Mouse (Mus musculus): ENCODE data around the gene Mpp3. TPM values are rescaled to one million over a fixed set of nuclear protein-coding genes. Genes with fewer than 3 reads are reported as not detected.
"Not testable (repeated sequence)": the region's sequence is repeated elsewhere in the genome, so short reads cannot be mapped to it uniquely, and the experiment has no call there.

Mpp3 gene
- polyA plus RNA-seq, 1 experiment from 2014 or later = 56.2 TPM

- Histone ChIP-seq H3K4me2 (no peak overlapping the region), H3K27me3 (no peaks in the 10 kb centered on the region), H3K36me3 (peaks cover 41% of the 10 kb centered on the region), H3K4me3 (no peak overlapping the region), H3K9me3 (no peaks in the 10 kb centered on the region), H3K27ac (replicated peaks) (no peak overlapping the region), H3K9ac (no peak overlapping the region), H3K4me1 (replicated peaks) (peaks cover 20% of the 10 kb centered on the region)
- WGBS = 67% methylated on average over 5 of the region's 5 CpGs
- no peak for ATAC-seq (ENCODE audit: low FRiP score, low read depth)
Measured at GRCm38 (mm10) chr11:102006688-102007087, 21.6 kb downstream of the Mpp3 start.

DNA sequence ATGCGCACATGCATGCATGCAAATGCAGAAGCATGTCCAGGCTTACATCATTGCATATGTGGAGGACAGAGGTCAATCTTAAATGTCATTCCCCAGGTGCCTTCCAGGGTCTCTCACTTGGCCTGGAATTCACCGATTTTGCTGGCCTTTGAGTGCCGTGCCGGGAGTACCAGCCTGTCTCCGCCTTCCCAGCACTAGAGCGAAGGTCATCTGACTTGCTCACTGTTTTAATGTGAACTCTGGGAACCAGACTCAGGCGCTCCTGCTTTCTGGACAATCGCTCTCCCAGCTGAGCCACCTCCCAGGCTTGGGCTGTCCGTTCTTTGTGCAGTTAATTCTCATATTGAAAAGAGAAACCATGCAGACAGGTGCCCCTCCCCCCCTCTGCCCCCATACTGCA is 22.0 kb downstream of the Mpp3 start:
- H3K27ac ChIP-seq (replicated peaks) = no peak overlapping the region
- no peaks in the 10 kb centered on the region for H3K27me3 ChIP-seq
- H3K9ac ChIP-seq = no peak overlapping the region
- no peak overlapping the region for H3K4me3 ChIP-seq
- H3K36me3 ChIP-seq = peaks cover 37% of the 10 kb centered on the region
- H3K4me2 ChIP-seq = no peak overlapping the region
- ATAC-seq (ENCODE audit: low FRiP score, low read depth) = no peak
- no peaks in the 10 kb centered on the region for H3K9me3 ChIP-seq
- H3K4me1 ChIP-seq (replicated peaks) = peaks cover 20% of the 10 kb centered on the region
- WGBS = 50% methylated on average over 9 of the region's 9 CpGs

DNA sequence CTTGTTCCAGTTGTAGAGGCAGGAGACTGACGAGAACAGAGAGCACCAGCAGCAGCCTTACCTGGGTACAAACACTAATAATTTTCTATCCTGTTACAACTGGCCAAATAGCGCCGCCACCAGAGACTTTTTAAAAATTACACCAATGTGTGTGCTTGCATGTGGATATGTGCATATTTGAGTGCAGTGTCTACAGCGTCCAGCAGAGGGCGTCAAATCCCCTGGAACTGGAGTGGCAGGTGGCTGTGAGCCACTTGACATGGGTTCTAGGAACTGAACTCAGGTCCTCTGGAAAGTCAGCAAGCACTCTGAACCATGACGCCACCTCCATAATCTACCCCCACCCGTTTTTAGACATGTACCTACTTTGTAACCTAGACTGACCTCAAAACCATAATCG is 24.0 kb downstream of the Mpp3 start:
- Histone ChIP-seq H3K4me2 (no peak overlapping the region), H3K4me1 (replicated peaks) (peaks cover 1% of the 10 kb centered on the region), H3K9ac (no peak overlapping the region), H3K27ac (replicated peaks) (no peak overlapping the region), H3K9me3 (no peaks in the 10 kb centered on the region), H3K27me3 (no peaks in the 10 kb centered on the region), H3K4me3 (no peak overlapping the region), H3K36me3 (peaks cover 32% of the 10 kb centered on the region)
- ATAC-seq (ENCODE audit: low FRiP score, low read depth) = no peak
- 92% methylated on average over 8 of the region's 8 CpGs for WGBS

DNA sequence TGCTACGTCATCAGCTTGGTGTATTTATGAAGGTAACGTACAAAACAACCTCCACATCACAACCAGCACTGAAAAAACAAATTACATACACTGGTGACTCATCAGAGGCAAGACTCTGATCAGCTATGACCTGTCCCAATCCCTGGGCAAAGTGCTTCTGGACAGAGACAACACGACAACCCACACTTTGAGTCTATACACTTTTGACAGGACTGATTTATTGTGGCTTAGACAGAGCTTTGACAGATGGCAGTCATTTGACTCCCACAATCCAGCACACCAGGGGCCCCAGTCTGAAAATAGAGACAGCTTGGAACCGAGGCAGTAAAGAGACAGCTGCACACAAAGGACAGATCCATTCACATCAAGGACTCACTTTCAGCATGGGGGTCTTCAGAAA is 28.8 kb downstream of the Mpp3 start:
- no peak overlapping the region for H3K27ac ChIP-seq (replicated peaks)
- no peak overlapping the region for H3K9ac ChIP-seq
- no peaks in the 10 kb centered on the region for H3K27me3 ChIP-seq
- no peak overlapping the region for H3K4me2 ChIP-seq
- peaks cover 12% of the 10 kb centered on the region for H3K36me3 ChIP-seq
- ATAC-seq (ENCODE audit: low FRiP score, low read depth) = no peak
- H3K9me3 ChIP-seq = no peaks in the 10 kb centered on the region
- 47% methylated on average over 4 of the region's 4 CpGs for WGBS
- no peaks in the 10 kb centered on the region for H3K4me1 ChIP-seq (replicated peaks)
- no peak overlapping the region for H3K4me3 ChIP-seq

DNA sequence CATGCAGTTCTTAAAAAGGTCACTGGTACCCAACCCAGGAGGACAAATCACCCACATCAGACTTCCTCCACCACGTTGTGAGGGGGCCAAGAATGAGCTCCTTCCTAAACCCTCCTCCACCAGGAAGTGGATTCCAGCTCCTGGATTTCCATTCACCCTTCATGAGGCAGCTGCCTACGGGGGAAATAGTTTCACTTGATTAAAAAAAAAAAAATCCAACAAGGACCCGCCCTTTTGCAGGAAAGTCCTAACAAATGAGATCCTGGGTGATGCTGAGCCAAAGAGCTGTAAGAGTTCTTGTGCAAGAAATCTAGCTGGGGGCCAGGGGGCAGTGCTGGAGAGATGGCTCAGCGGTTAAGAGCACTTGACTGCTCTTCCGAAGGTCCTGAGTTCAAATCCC is 30.0 kb downstream of the Mpp3 start:
- no peak for ATAC-seq (ENCODE audit: low FRiP score, low read depth)
- H3K9ac ChIP-seq = no peak overlapping the region
- H3K4me1 ChIP-seq (replicated peaks) = no peaks in the 10 kb centered on the region
- H3K36me3 ChIP-seq = peaks cover 12% of the 10 kb centered on the region
- H3K27me3 ChIP-seq = no peaks in the 10 kb centered on the region
- no peak overlapping the region for H3K4me3 ChIP-seq
- H3K9me3 ChIP-seq = no peaks in the 10 kb centered on the region
- H3K4me2 ChIP-seq = no peak overlapping the region
- 55% methylated on average over 5 of the region's 5 CpGs for WGBS
- no peak overlapping the region for H3K27ac ChIP-seq (replicated peaks)

GRCm38 (mm10) chr11:101995938-101996337 is 32.3 kb downstream of the Mpp3 start:
- Histone ChIP-seq H3K9me3 (no peaks in the 10 kb centered on the region), H3K9ac (no peak overlapping the region), H3K27me3 (no peaks in the 10 kb centered on the region), H3K27ac (replicated peaks) (no peak overlapping the region), H3K4me1 (replicated peaks) (no peaks in the 10 kb centered on the region), H3K36me3 (peaks cover 10% of the 10 kb centered on the region), H3K4me3 (no peak overlapping the region), H3K4me2 (no peak overlapping the region)
- 84% methylated on average over 7 of the region's 7 CpGs for WGBS
- ATAC-seq (ENCODE audit: low FRiP score, low read depth) = no peak

- no peak overlapping the region for H3K4me3 ChIP-seq
- H3K27me3 ChIP-seq = no peaks in the 10 kb centered on the region
- H3K4me2 ChIP-seq = no peak overlapping the region
- no peaks in the 10 kb centered on the region for H3K4me1 ChIP-seq (replicated peaks)
- peaks cover 5% of the 10 kb centered on the region for H3K36me3 ChIP-seq
- 79% methylated on average over 8 of the region's 8 CpGs for WGBS
- no peak overlapping the region for H3K9ac ChIP-seq
- ATAC-seq (ENCODE audit: low FRiP score, low read depth) = no peak
- H3K9me3 ChIP-seq = no peaks in the 10 kb centered on the region
- no peak overlapping the region for H3K27ac ChIP-seq (replicated peaks)
Measured at GRCm38 (mm10) chr11:101994100-101994499, 34.2 kb downstream of the Mpp3 start.

- Histone ChIP-seq H3K36me3 (peaks cover 3% of the 10 kb centered on the region), H3K4me3 (no peak overlapping the region), H3K9me3 (no peaks in the 10 kb centered on the region), H3K9ac (no peak overlapping the region), H3K27ac (replicated peaks) (no peak overlapping the region), H3K27me3 (no peaks in the 10 kb centered on the region), H3K4me2 (no peak overlapping the region), H3K4me1 (replicated peaks) (no peaks in the 10 kb centered on the region)
- ATAC-seq (ENCODE audit: low FRiP score, low read depth) = no peak
- 93% methylated on average over 7 of the region's 7 CpGs for WGBS
Measured at GRCm38 (mm10) chr11:101992411-101992810, 35.9 kb downstream of the Mpp3 start.

DNA sequence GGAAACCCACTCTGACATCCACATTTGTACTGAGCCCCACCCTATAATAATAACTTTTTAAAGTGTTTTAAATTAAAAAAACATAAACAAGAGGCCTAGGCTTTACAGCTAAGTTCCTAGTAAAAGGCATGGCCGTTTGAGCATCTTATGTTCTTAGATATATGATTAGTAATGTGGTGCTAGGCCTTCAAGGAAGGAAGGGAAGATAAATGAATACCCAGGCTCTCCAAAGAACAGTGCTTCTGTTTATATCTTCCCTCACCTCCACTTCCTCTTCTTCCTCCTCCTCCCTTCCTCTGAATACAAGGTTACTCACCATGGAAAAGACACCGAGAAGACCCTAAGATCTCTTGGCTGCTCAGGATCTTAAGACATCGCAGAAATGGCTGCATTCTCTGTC is 36.4 kb downstream of the Mpp3 start:
- no peaks in the 10 kb centered on the region for H3K36me3 ChIP-seq
- H3K4me3 ChIP-seq = no peak overlapping the region
- 84% methylated on average over 3 of the region's 3 CpGs for WGBS
- H3K27ac ChIP-seq (replicated peaks) = no peak overlapping the region
- H3K4me1 ChIP-seq (replicated peaks) = no peaks in the 10 kb centered on the region
- H3K9ac ChIP-seq = no peak overlapping the region
- H3K9me3 ChIP-seq = no peaks in the 10 kb centered on the region
- no peak for ATAC-seq (ENCODE audit: low FRiP score, low read depth)
- H3K4me2 ChIP-seq = no peak overlapping the region
- H3K27me3 ChIP-seq = no peaks in the 10 kb centered on the region

- Histone ChIP-seq H3K9ac (no peak overlapping the region), H3K27me3 (no peaks in the 10 kb centered on the region), H3K4me2 (no peak overlapping the region), H3K4me1 (replicated peaks) (peaks cover 5% of the 10 kb centered on the region), H3K27ac (replicated peaks) (no peak overlapping the region), H3K36me3 (no peaks in the 10 kb centered on the region), H3K9me3 (no peaks in the 10 kb centered on the region), H3K4me3 (no peak overlapping the region)
- no peak for ATAC-seq (ENCODE audit: low FRiP score, low read depth)
- 84% methylated on average over 3 of the region's 3 CpGs for WGBS
Measured at GRCm38 (mm10) chr11:101990244-101990643, 38.0 kb downstream of the Mpp3 start.

DNA sequence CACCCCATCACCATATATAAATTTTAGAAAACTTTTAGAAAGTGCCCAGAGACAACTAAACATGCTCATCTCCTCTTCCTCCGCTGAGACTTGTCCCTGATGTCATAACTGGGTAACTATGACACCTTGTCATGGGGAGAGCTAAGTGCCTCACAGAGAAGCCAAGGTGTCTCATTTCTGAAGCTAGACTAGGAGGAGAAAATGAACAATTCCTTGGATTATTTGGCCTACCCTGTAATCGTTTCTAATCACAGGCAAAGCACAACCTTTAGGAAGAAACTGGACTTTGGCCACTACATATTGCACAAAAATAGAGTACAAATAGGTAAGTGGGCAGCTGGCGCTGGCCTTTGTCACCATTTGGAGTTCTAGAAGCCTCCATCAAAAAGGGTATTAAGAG is 41.3 kb downstream of the Mpp3 start, which contains the start of gene Dusp3:
TSS of gene Dusp3 (minus strand) at position 101 of the 400 bp plus-strand sequence.
- H3K27me3 ChIP-seq = no peaks in the 10 kb centered on the region
- H3K4me2 ChIP-seq = peak within 1 kb of the TSS; percentile 16; the same call in 1 of the 2 replicates
- no peak within 1 kb of the TSS for H3K9ac ChIP-seq
- WGBS = 87% methylated on average over 3 of the region's 3 CpGs
- no peaks in the 10 kb centered on the region for H3K9me3 ChIP-seq
- H3K36me3 ChIP-seq = no peaks in the 10 kb centered on the region
- peaks cover 20% of the 10 kb centered on the region for H3K4me1 ChIP-seq (replicated peaks)
- H3K27ac ChIP-seq (replicated peaks) = no peak within 1 kb of the TSS
- H3K4me3 ChIP-seq = no peak within 1 kb of the TSS
- no peak for ATAC-seq (ENCODE audit: low FRiP score, low read depth)

- 6% methylated on average over 10 of the region's 10 CpGs for WGBS
- Histone ChIP-seq H3K4me3 (no peak overlapping the region), H3K9ac (no peak overlapping the region), H3K27me3 (no peaks in the 10 kb centered on the region), H3K4me1 (replicated peaks) (peaks cover 20% of the 10 kb centered on the region), H3K4me2 (peak overlapping the region; percentile 16; the same call in 1 of the 2 replicates), H3K36me3 (no peaks in the 10 kb centered on the region), H3K27ac (replicated peaks) (no peak overlapping the region), H3K9me3 (no peaks in the 10 kb centered on the region)
- peak; percentile 47; the same call in 1 of the 2 replicates for ATAC-seq (ENCODE audit: low FRiP score, low read depth)
Measured at GRCm38 (mm10) chr11:101985990-101986389, 42.3 kb downstream of the Mpp3 start.

DNA sequence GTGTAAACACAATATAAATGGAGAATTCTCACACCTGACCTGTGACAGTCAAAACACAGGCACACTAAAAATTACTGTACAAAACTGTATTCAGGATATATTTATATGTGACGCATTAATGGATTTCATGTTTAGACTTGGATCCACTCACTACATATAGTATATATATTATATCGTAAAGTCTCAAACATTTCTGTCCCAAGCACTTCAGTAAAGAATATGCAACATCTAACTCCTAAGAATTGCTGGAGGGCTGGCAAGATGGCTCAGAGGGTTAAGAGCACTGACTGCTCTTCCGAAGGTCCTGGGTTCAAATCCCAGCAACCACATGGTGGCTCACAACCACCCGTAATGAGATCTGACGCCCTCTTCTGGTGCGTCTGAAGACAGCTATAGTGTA is 42.8 kb downstream of the Mpp3 start:
- not testable (repeated sequence) for H3K9ac ChIP-seq; H3K27ac ChIP-seq (replicated peaks); ATAC-seq (ENCODE audit: low FRiP score, low read depth); H3K9me3 ChIP-seq; H3K36me3 ChIP-seq; H3K4me3 ChIP-seq; H3K27me3 ChIP-seq
- WGBS = 65% methylated on average over 6 of the region's 6 CpGs
- H3K4me2 ChIP-seq = peak overlapping the region; percentile 92; the same call in 1 of the 2 replicates
- H3K4me1 ChIP-seq (replicated peaks) = peaks cover 20% of the 10 kb centered on the region
